Mouse (Mus musculus): ENCODE results near the gene Ndrg2. TPM values are rescaled to one million over a fixed set of nuclear protein-coding genes. Genes with fewer than 3 reads are reported as not detected.

The Ndrg2 gene
- polyA plus RNA-seq, 1 experiment from 2014 or later: 169 TPM

GRCm38 (mm10) chr14:51916539-51916938, 2.6 kb upstream of the Ndrg2 start:
- no peak for ATAC-seq
- no peaks in the 10 kb centered on the region for H3K9me3 ChIP-seq (ENCODE audit: control insufficient read depth, low read length)
- no peak overlapping the region for H3K9ac ChIP-seq (replicated peaks; ENCODE audit: low read depth, low read length)
- no peaks in the 10 kb centered on the region for H3K36me3 ChIP-seq (ENCODE audit: control insufficient read depth, insufficient read depth)
- H3K4me1 ChIP-seq (replicated peaks; ENCODE audit: control insufficient read depth, insufficient read depth, low read length): peaks cover 19% of the 10 kb centered on the region
- no peak overlapping the region for H3K27ac ChIP-seq (ENCODE audit: low read length)
- H3K27me3 ChIP-seq (replicated peaks; ENCODE audit: control insufficient read depth, insufficient read depth, low read length): no peaks in the 10 kb centered on the region
- no peak overlapping the region for H3K4me3 ChIP-seq (replicated peaks; ENCODE audit: low read length)
- WGBS: 89% methylated on average over 4 of the region's 4 CpGs
- no peak overlapping the region for H3K4me2 ChIP-seq (ENCODE audit: low read length)

GRCm38 (mm10) chr14:51915030-51915429, 1.1 kb upstream of the Ndrg2 start:
- WGBS: 7% methylated on average over 3 of the region's 3 CpGs
- no peaks in the 10 kb centered on the region for H3K9me3 ChIP-seq (ENCODE audit: control insufficient read depth, low read length)
- no peak overlapping the region for H3K4me2 ChIP-seq (ENCODE audit: low read length)
- no peak for ATAC-seq
- no peaks in the 10 kb centered on the region for H3K36me3 ChIP-seq (ENCODE audit: control insufficient read depth, insufficient read depth)
- H3K9ac ChIP-seq (replicated peaks; ENCODE audit: low read depth, low read length): no peak overlapping the region
- H3K27ac ChIP-seq (ENCODE audit: low read length): peak overlapping the region; percentile 86
- H3K4me1 ChIP-seq (replicated peaks; ENCODE audit: control insufficient read depth, insufficient read depth, low read length): peaks cover 19% of the 10 kb centered on the region
- no peak overlapping the region for H3K4me3 ChIP-seq (replicated peaks; ENCODE audit: low read length)
- no peaks in the 10 kb centered on the region for H3K27me3 ChIP-seq (replicated peaks; ENCODE audit: control insufficient read depth, insufficient read depth, low read length)

- Histone ChIP-seq H3K9me3 (ENCODE audit: control insufficient read depth, low read length) (no peaks in the 10 kb centered on the region), H3K36me3 (ENCODE audit: control insufficient read depth, insufficient read depth) (no peaks in the 10 kb centered on the region), H3K4me1 (replicated peaks; ENCODE audit: control insufficient read depth, insufficient read depth, low read length) (peaks cover 19% of the 10 kb centered on the region), H3K27ac (ENCODE audit: low read length) (peak overlapping the region; percentile 86), H3K9ac (replicated peaks; ENCODE audit: low read depth, low read length) (peak overlapping the region; percentile 77), H3K4me2 (ENCODE audit: low read length) (peak overlapping the region; percentile 97), H3K27me3 (replicated peaks; ENCODE audit: control insufficient read depth, insufficient read depth, low read length) (no peaks in the 10 kb centered on the region), H3K4me3 (replicated peaks; ENCODE audit: low read length) (peak overlapping the region; percentile 71)
- under 1% methylated on average over 58 of the region's 58 CpGs for whole genome bisulfite sequencing
- peak; percentile 79 for ATAC-seq
Measured at GRCm38 (mm10) chr14:51913062-51913959, 647 bp downstream of the Ndrg2 start.

- H3K27me3 ChIP-seq (replicated peaks; ENCODE audit: control insufficient read depth, insufficient read depth, low read length): no peaks in the 10 kb centered on the region
- ATAC-seq: peak; percentile 11; the same call in 1 of the 2 replicates
- peaks cover 19% of the 10 kb centered on the region for H3K4me1 ChIP-seq (replicated peaks; ENCODE audit: control insufficient read depth, insufficient read depth, low read length)
- peak overlapping the region; percentile 86; the same call in 1 of the 2 replicates for H3K27ac ChIP-seq (ENCODE audit: low read length)
- WGBS: 9% methylated on average over 14 of the region's 14 CpGs
- no peaks in the 10 kb centered on the region for H3K36me3 ChIP-seq (ENCODE audit: control insufficient read depth, insufficient read depth)
- peak overlapping the region; percentile 71 for H3K4me3 ChIP-seq (replicated peaks; ENCODE audit: low read length)
- peak overlapping the region; percentile 97 for H3K4me2 ChIP-seq (ENCODE audit: low read length)
- H3K9ac ChIP-seq (replicated peaks; ENCODE audit: low read depth, low read length): peak overlapping the region; percentile 77
- H3K9me3 ChIP-seq (ENCODE audit: control insufficient read depth, low read length): no peaks in the 10 kb centered on the region
Measured at GRCm38 (mm10) chr14:51912391-51913061, 1.4 kb downstream of the Ndrg2 start.

- WGBS: 84% methylated on average over 10 of the region's 10 CpGs
- no peak overlapping the region for H3K4me3 ChIP-seq (replicated peaks; ENCODE audit: low read length)
- H3K36me3 ChIP-seq (ENCODE audit: control insufficient read depth, insufficient read depth): no peaks in the 10 kb centered on the region
- H3K27me3 ChIP-seq (replicated peaks; ENCODE audit: control insufficient read depth, insufficient read depth, low read length): no peaks in the 10 kb centered on the region
- H3K9me3 ChIP-seq (ENCODE audit: control insufficient read depth, low read length): no peaks in the 10 kb centered on the region
- H3K4me2 ChIP-seq (ENCODE audit: low read length): no peak overlapping the region
- no peak overlapping the region for H3K9ac ChIP-seq (replicated peaks; ENCODE audit: low read depth, low read length)
- no peak for ATAC-seq
- H3K4me1 ChIP-seq (replicated peaks; ENCODE audit: control insufficient read depth, insufficient read depth, low read length): peaks cover 19% of the 10 kb centered on the region
- no peak overlapping the region for H3K27ac ChIP-seq (ENCODE audit: low read length)
Measured at GRCm38 (mm10) chr14:51911301-51911700, 2.7 kb downstream of the Ndrg2 start.

GRCm38 (mm10) chr14:51906102-51906501, 7.9 kb downstream of the Ndrg2 start:
- Histone ChIP-seq H3K4me1 (replicated peaks; ENCODE audit: control insufficient read depth, insufficient read depth, low read length) (no peaks in the 10 kb centered on the region), H3K9me3 (ENCODE audit: control insufficient read depth, low read length) (no peaks in the 10 kb centered on the region), H3K36me3 (ENCODE audit: control insufficient read depth, insufficient read depth) (no peaks in the 10 kb centered on the region), H3K4me2 (ENCODE audit: low read length) (no peak overlapping the region), H3K9ac (replicated peaks; ENCODE audit: low read depth, low read length) (no peak overlapping the region), H3K4me3 (replicated peaks; ENCODE audit: low read length) (no peak overlapping the region), H3K27me3 (replicated peaks; ENCODE audit: control insufficient read depth, insufficient read depth, low read length) (no peaks in the 10 kb centered on the region), H3K27ac (ENCODE audit: low read length) (no peak overlapping the region)
- ATAC-seq: no peak
- 97% methylated on average over 11 of the region's 11 CpGs for WGBS

GRCm38 (mm10) chr14:51904706-51905105, 9.3 kb downstream of the Ndrg2 start:
- no peak overlapping the region for H3K27ac ChIP-seq (ENCODE audit: low read length)
- H3K9ac ChIP-seq (replicated peaks; ENCODE audit: low read depth, low read length): no peak overlapping the region
- no peak for ATAC-seq
- WGBS: 69% methylated on average over 7 of the region's 7 CpGs
- no peaks in the 10 kb centered on the region for H3K4me1 ChIP-seq (replicated peaks; ENCODE audit: control insufficient read depth, insufficient read depth, low read length)
- H3K9me3 ChIP-seq (ENCODE audit: control insufficient read depth, low read length): no peaks in the 10 kb centered on the region
- H3K36me3 ChIP-seq (ENCODE audit: control insufficient read depth, insufficient read depth): no peaks in the 10 kb centered on the region
- no peak overlapping the region for H3K4me2 ChIP-seq (ENCODE audit: low read length)
- H3K27me3 ChIP-seq (replicated peaks; ENCODE audit: control insufficient read depth, insufficient read depth, low read length): no peaks in the 10 kb centered on the region
- no peak overlapping the region for H3K4me3 ChIP-seq (replicated peaks; ENCODE audit: low read length)

GRCm38 (mm10) chr14:51903782-51904181, 10.2 kb downstream of the Ndrg2 start:
- ATAC-seq: no peak
- H3K9ac ChIP-seq (replicated peaks; ENCODE audit: low read depth, low read length): no peak overlapping the region
- 92% methylated on average over 9 of the region's 9 CpGs for WGBS
- no peaks in the 10 kb centered on the region for H3K27me3 ChIP-seq (replicated peaks; ENCODE audit: control insufficient read depth, insufficient read depth, low read length)
- H3K4me1 ChIP-seq (replicated peaks; ENCODE audit: control insufficient read depth, insufficient read depth, low read length): no peaks in the 10 kb centered on the region
- H3K4me3 ChIP-seq (replicated peaks; ENCODE audit: low read length): no peak overlapping the region
- no peaks in the 10 kb centered on the region for H3K9me3 ChIP-seq (ENCODE audit: control insufficient read depth, low read length)
- H3K36me3 ChIP-seq (ENCODE audit: control insufficient read depth, insufficient read depth): no peaks in the 10 kb centered on the region
- no peak overlapping the region for H3K27ac ChIP-seq (ENCODE audit: low read length)
- H3K4me2 ChIP-seq (ENCODE audit: low read length): no peak overlapping the region
